Mouse (Mus musculus) layer of hippocampus, adult 6 months (tissue): ENCODE data around the gene Ppfia3. TPM values are rescaled to one million over a fixed set of nuclear protein-coding genes. Genes with fewer than 3 reads are reported as not detected.

Experiments used
- long read RNA-seq, 2 experiments: library from polyadenylated mRNA; unstranded; transcript quantifications; one replicate each; pipeline ENCODE4 v2.0.0; 2019 to 2020
- polyA plus RNA-seq: library from polyadenylated mRNA; unstranded; fragments of <200 nt; fragmentation: Nextera tagmentation; gene quantifications from 2 replicates; pipeline ENCODE4 v1.2.3, GENCODE M21; 2021

Ppfia3 gene
- 8.7 and 11.6 TPM in 2 replicates for polyA plus RNA-seq
- long read RNA-seq, experiment 1, partial matches to known transcripts, result 15 of 17 reads
- long read RNA-seq, experiment 1, other reads (novel, unspliced or antisense), result 2 of 17 reads
- long read RNA-seq, experiment 2, full-length matches to known transcripts, result 21 of 56 reads
- long read RNA-seq, experiment 2, partial matches to known transcripts, result 30 of 56 reads
- long read RNA-seq, experiment 2, other reads (novel, unspliced or antisense), result 5 of 56 reads

DNA sequence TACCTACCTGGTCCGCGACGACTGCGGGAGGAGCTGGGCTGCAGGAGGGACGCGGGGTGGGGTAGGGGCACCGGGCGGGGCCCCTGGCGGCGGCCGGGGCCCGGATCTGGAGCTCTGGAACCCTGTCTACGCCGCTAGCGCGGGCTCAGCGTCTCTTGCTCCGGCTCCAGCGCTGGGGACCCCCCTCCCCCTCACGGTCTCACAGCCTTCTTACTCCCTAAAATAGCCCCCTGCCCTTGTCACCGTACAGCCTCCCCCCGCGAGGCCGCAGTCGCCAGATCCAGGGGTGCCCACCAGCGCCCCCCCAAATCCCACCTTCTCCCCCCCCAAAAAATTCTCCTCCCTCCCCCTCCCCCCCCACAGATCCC is at the start of gene Ppfia3:
TSS of gene Ppfia3 (minus strand) at position 368 of the 368 bp plus-strand sequence.

DNA sequence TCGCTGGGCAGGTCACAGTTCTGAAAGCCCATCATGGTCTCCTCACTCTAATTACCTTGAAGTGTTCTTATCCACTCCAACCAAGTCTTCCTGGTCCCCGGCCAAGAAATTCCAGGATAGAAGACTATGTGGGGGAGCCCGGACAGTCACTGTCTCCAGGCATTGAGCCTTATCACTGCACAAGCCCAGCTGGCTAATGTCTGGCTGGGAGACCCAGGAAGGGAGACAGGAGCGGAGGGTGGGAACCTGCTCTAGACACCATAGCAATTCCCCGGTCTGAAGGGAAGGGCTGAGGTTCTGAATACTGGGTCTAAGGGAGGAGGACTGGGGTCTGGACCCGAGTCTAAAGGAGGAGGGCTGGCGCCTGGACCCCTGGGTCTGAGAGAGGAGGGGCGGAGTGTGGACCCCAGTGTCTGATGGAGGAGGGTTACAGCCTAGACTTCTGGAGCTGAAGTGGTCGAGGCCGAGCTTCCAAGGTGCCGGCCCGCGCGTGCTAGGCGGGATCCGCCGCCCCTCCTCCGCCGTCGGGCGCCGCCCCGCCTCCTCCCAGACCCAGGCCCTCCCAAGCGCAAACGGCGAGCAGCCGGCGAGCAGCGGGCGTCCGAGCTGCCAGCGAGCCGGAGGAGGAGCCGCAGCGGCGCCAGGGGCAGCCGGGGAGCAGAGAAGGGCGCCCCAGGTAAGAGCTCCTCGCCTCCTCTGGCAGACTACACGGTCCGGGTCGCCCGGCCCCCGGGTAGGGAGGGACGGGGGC is 46.5 kb upstream of the Ppfia3 start, which contains the start of gene Ntf5:
TSS of gene Ntf5 (plus strand) at position 583 of the 751 bp plus-strand sequence.

DNA sequence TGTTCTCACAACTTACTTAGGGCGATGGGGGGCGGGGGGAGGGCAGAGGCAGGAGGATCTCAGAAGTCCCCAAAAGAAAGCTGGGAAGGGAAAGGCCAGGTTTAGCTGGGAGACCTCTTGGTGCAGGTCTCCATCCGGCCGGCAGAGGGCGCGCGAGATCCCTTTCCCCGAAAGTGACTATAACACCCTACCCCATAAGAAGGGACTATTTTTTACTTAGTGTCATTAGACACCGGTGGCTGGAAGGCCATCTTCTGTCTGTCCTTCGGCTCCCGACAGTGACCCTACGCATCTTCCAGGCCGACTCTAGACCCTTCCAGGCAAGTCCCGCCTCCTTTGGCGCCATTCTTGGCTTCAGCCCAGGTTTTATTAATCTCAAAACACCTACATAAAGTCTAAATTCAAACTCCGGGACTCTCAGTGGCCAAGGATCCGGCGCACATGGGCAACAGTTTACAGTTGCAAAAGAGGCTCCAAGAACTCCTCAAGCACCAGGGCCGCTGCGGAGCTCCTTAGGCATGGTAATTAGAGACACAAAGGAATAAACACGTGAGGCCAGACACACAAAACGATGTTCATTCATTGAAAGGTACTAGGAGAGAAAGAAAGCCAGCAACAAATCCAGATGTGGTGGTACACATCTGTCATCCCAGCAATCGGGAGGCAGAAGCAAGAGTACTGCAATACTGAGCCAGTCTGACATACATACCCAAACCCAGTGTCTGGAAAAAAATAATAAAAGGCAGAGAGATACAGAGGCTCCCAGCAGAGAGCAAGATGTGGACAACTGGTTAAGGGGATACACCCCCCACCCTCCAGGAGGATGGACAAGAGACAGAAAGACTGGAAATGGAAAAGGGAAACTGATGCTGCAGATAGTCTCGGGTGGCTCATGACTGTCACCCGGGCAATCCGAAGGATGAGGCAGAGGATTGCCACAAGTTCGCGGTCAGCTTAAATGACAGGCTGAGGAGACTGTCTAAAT is 38.6 kb upstream of the Ppfia3 start, which contains the start of gene Kcna7:
TSS of gene Kcna7 (plus strand) at position 563 of the 985 bp plus-strand sequence.

DNA sequence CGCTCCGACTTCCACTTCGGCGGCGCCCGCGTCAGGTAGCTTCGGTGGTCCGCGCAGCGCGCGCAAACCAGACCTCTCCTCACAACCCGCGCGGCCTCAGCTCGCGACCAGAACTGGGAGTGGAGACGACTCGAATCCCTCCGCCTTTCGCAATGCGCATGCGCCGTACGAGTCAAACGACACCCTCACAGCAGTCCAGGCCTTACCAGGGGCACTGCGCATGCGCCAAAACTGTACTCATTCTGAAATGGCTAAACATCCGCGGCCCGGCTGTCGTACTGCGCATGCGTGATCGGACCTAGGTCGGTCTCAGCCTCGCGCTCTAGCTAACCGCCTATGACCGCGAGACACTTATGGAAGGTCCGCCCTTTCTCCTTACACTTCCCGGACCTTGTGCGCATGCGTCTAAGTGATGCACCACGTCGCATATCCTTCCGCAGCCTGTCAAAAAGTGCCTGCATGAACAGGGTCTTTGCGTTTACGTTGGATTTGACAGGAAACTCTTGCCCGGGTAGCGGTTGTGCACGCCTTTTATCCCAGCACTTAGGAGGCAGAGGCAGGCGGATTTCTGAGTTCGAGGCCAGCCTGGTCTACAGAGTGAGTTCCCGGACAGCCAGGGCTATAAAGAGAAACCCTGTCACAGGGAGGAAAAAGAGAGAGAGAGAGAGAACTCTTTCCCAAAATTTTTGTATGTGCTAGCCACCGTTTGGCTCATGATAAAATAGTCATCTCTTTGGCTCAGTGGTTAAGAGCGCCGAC is 28.9 kb upstream of the Ppfia3 start, which contains the start of gene Snrnp70:
TSS of gene Snrnp70 (minus strand) at position 165 of the 759 bp plus-strand sequence.

DNA sequence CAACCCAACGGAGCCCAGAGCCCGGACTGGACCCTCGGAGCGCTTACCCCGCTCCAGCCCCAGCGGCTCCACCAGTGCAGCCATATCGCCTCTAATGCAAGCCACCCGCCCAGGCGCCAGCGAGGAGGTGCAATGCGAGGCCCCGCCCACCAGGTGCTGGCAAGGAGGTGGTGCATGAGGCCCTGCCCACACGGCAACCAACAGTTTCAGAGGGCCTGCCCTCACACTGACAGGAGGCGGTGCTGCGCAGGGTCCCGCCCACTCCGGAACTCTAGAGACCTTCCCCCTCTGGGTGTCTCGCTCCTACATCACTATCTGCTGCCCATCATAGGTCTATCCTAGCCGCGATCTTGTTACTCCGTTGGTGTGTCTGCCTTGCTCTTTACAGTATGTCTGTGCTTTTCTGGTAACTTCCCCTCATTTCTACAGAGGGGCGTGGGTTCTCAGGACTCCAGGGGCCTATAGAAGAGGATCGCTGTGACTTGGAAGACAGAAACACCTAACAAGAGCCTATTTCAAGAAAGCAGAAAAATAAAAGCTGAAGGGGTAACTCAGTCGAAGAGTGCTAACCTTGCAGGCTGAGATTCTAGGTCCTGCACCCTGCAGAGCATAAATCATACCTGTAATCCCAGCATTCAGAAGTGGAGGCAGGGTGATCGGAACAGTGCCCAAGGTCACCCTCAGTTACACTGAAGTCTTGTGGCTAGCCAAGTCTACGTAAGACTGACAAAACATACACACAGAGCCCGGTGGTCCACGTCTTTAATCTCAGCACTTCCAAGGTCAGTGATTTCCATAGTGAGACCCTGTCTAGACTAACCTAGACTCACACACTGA is 3.9 kb upstream of the Ppfia3 start, which contains the start of gene Lin7b:
TSS of gene Lin7b (minus strand) at position 109 of the 837 bp plus-strand sequence.

DNA sequence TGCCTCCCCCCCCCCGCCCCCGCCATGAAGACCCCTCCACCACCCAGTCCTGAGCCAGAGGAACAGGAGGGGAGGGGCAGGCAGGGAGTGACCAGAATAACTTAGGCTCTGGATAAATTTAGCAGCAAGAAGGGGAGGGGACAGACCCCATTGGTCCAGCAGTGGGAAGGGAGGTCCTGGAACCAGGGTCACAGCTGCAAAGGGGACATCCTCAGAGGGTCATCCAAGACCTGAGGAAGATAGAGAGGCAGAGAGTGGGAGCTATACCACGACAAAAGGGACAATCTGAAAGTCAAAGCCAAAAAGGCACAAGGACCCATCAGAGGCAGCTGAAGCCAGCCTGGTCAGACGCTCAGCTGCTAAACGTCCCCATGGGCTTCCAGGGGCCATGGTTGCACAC is 31.8 kb downstream of the Ppfia3 start, which contains the start of gene Hrc:
TSS of gene Hrc (plus strand) at position 235 of the 400 bp plus-strand sequence.

DNA sequence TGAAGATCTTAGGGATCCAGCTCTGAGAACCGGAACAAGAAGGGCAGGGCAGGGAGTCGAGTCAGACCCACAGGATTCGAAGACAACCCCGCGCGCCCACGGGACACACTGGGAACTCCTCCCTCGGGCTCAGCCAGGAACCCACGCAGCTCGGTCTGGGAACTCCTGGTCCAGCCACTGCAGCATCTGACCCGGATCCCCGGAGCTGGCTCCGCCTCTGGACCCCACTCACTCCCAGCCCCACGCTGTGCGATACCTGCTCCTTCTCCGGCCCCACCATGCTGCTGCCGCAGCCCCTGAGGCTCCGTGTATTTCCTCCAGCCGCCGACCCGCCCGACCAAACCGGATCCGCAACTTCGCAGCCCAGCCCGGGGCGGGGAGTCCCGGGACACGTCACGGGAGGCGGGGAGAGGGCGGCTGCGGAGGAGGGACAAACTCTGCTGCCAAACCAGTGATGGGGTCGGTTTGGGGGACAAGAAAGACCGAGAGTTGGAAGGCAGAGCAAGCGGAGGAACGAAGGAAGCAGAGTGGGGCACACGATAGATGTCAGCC is 33.3 kb downstream of the Ppfia3 start, which contains the start of gene Trpm4:
TSS of gene Trpm4 (minus strand) at position 350 of the 552 bp plus-strand sequence.

Other genes starting within 250 kb of the Ppfia3 start
- 1,326 and 1,360 TPM in 2 replicates for gene Rps11, start 242.6 kb downstream of the Ppfia3 start, polyA plus RNA-seq
- gene Rpl13a, start 238.3 kb downstream of the Ppfia3 start, polyA plus RNA-seq, result 1,601 and 1,782 TPM in 2 replicates
- gene Gm45713, start 230.8 kb downstream of the Ppfia3 start, polyA plus RNA-seq, result not detected in 2 replicates
- 0.68 and 1.4 TPM in 2 replicates for gene Flt3l, start 230.6 kb downstream of the Ppfia3 start, polyA plus RNA-seq
- gene Pih1d1, start 212.7 kb downstream of the Ppfia3 start, polyA plus RNA-seq, result 40.3 and 47.7 TPM in 2 replicates
- gene Aldh16a1, start 212.4 kb downstream of the Ppfia3 start, polyA plus RNA-seq, result 4.6 and 5.2 TPM in 2 replicates
- 52.3 and 68.3 TPM in 2 replicates for gene Slc17a7, start 203.1 kb downstream of the Ppfia3 start, polyA plus RNA-seq
- not detected in 2 replicates for gene Gfy, start 187.4 kb downstream of the Ppfia3 start, polyA plus RNA-seq
- gene Pth2, start 186.0 kb downstream of the Ppfia3 start, polyA plus RNA-seq, result not detected in 2 replicates
- gene Ccdc155, start 162.1 kb downstream of the Ppfia3 start, polyA plus RNA-seq, result 1.2 and 1.4 TPM in 2 replicates
- 5.1 and 7.3 TPM in 2 replicates for gene Dkkl1, start 154.9 kb downstream of the Ppfia3 start, polyA plus RNA-seq
- 0.51 and 0.59 TPM in 2 replicates for gene Tead2, start 151.3 kb downstream of the Ppfia3 start, polyA plus RNA-seq
- 11.8 and 14.4 TPM in 2 replicates for gene Cd37, start 127.9 kb downstream of the Ppfia3 start, polyA plus RNA-seq
- 1.1 and 1.2 TPM in 2 replicates for gene Slc6a16, start 125.9 kb downstream of the Ppfia3 start, polyA plus RNA-seq
- not detected in 2 replicates for gene Slc6a21, start 89.5 kb downstream of the Ppfia3 start, polyA plus RNA-seq
- 10.1 and 12.4 TPM in 2 replicates for gene Trpm4, start 33.2 kb downstream of the Ppfia3 start, polyA plus RNA-seq
- not detected in 2 replicates for gene Hrc, start 31.7 kb downstream of the Ppfia3 start, polyA plus RNA-seq
- 214 and 221 TPM in 2 replicates for gene Lin7b, start 3.6 kb upstream of the Ppfia3 start, polyA plus RNA-seq
- gene Snrnp70, start 28.7 kb upstream of the Ppfia3 start, polyA plus RNA-seq, result 32.6 and 45.3 TPM in 2 replicates
- gene Kcna7, start 38.6 kb upstream of the Ppfia3 start, polyA plus RNA-seq, result not detected in 2 replicates
- gene Ntf5, start 46.7 kb upstream of the Ppfia3 start, polyA plus RNA-seq, result 0.11 and 0.30 TPM in 2 replicates
- 1.1 TPM in 1 of 2 replicates, not detected in the other for gene Lhb, start 53.8 kb upstream of the Ppfia3 start, polyA plus RNA-seq
- gene Gys1, start 67.8 kb upstream of the Ppfia3 start, polyA plus RNA-seq, result 7.9 and 10.1 TPM in 2 replicates
- gene Ruvbl2, start 71.1 kb upstream of the Ppfia3 start, polyA plus RNA-seq, result 50.0 and 53.1 TPM in 2 replicates
- gene Ftl1, start 92.9 kb upstream of the Ppfia3 start, polyA plus RNA-seq, result 1,695 and 1,748 TPM in 2 replicates
- 86.7 and 94.4 TPM in 2 replicates for gene Bax, start 99.9 kb upstream of the Ppfia3 start, polyA plus RNA-seq
- 0.13 and 0.14 TPM in 2 replicates for gene Tulp2, start 114.9 kb upstream of the Ppfia3 start, polyA plus RNA-seq
- not detected in 2 replicates for gene Gm45808, start 119.8 kb upstream of the Ppfia3 start, polyA plus RNA-seq
- gene Dhdh, start 121.8 kb upstream of the Ppfia3 start, polyA plus RNA-seq, result 2.6 and 3.5 TPM in 2 replicates
- gene Nucb1, start 143.4 kb upstream of the Ppfia3 start, polyA plus RNA-seq, result 74.5 and 76.8 TPM in 2 replicates
- gene Ppp1r15a, start 159.2 kb upstream of the Ppfia3 start, polyA plus RNA-seq, result 17.6 and 18.2 TPM in 2 replicates
- 0.67 and 1.7 TPM in 2 replicates for gene Plekha4, start 159.3 kb upstream of the Ppfia3 start, polyA plus RNA-seq
- gene Hsd17b14, start 187.9 kb upstream of the Ppfia3 start, polyA plus RNA-seq, result 0.43 TPM in 1 of 2 replicates, not detected in the other
- 7.0 and 8.5 TPM in 2 replicates for gene Bcat2, start 203.1 kb upstream of the Ppfia3 start, polyA plus RNA-seq
- gene Fgf21, start 248.5 kb upstream of the Ppfia3 start, polyA plus RNA-seq, result not detected in 2 replicates